Mouse (Mus musculus): ENCODE results near the gene Ppm1j. TPM values are rescaled to one million over a fixed set of nuclear protein-coding genes. Genes with fewer than 3 reads are reported as not detected.
"Not testable (repeated sequence)": the region's sequence is repeated elsewhere in the genome, so short reads cannot be mapped to it uniquely, and the experiment has no call there.

Ppm1j gene
- polyA plus RNA-seq, 1 experiment from 2014 or later: 0.89 TPM

GRCm38 (mm10) chr3:104796430-104797082, 15.7 kb downstream of the Ppm1j start:
- Histone ChIP-seq H3K9ac (ENCODE audit: low read depth, low read length) (no peak overlapping the region), H3K27ac (ENCODE audit: low read depth, low read length) (no peak overlapping the region), H3K4me2 (ENCODE audit: low read length) (no peak overlapping the region), H3K4me1 (ENCODE audit: control insufficient read depth, insufficient read depth, low read depth, low read length) (peaks cover 5% of the 10 kb centered on the region), H3K27me3 (replicated peaks; ENCODE audit: control insufficient read depth, insufficient read depth, low read length) (no peaks in the 10 kb centered on the region), H3K9me3 (ENCODE audit: control insufficient read depth, low read length) (no peaks in the 10 kb centered on the region), H3K36me3 (ENCODE audit: control insufficient read depth, insufficient read depth, low read length) (peaks cover 5% of the 10 kb centered on the region; the same call in 1 of the 2 replicates), H3K4me3 (ENCODE audit: low read length) (no peak overlapping the region)
- 85% methylated on average over 15 of the region's 15 CpGs for WGBS
- ATAC-seq: no peak

- H3K36me3 ChIP-seq (ENCODE audit: control insufficient read depth, insufficient read depth, low read length): peaks cover 5% of the 10 kb centered on the region; the same call in 1 of the 2 replicates
- no peaks in the 10 kb centered on the region; the same call in 1 of the 2 replicates for H3K4me1 ChIP-seq (ENCODE audit: control insufficient read depth, insufficient read depth, low read depth, low read length)
- H3K27me3 ChIP-seq (replicated peaks; ENCODE audit: control insufficient read depth, insufficient read depth, low read length): no peaks in the 10 kb centered on the region
- no peak overlapping the region for H3K9ac ChIP-seq (ENCODE audit: low read depth, low read length)
- no peak overlapping the region for H3K27ac ChIP-seq (ENCODE audit: low read depth, low read length)
- no peaks in the 10 kb centered on the region for H3K9me3 ChIP-seq (ENCODE audit: control insufficient read depth, low read length)
- WGBS: 94% methylated on average over 11 of the region's 11 CpGs
- no peak overlapping the region for H3K4me2 ChIP-seq (ENCODE audit: low read length)
- H3K4me3 ChIP-seq (ENCODE audit: low read length): no peak overlapping the region
- no peak for ATAC-seq
These were observed 19.8 kb downstream of the Ppm1j start for GRCm38 (mm10) chr3:104800681-104801080.

- Histone ChIP-seq H3K36me3 (ENCODE audit: control insufficient read depth, insufficient read depth, low read length) (peaks cover 5% of the 10 kb centered on the region; the same call in 1 of the 2 replicates), H3K4me1 (ENCODE audit: control insufficient read depth, insufficient read depth, low read depth, low read length) (no peaks in the 10 kb centered on the region), H3K27me3 (replicated peaks; ENCODE audit: control insufficient read depth, insufficient read depth, low read length) (no peaks in the 10 kb centered on the region), H3K27ac (ENCODE audit: low read depth, low read length) (no peak overlapping the region), H3K4me2 (ENCODE audit: low read length) (no peak overlapping the region), H3K9me3 (ENCODE audit: control insufficient read depth, low read length) (no peaks in the 10 kb centered on the region), H3K4me3 (ENCODE audit: low read length) (no peak overlapping the region), H3K9ac (ENCODE audit: low read depth, low read length) (no peak overlapping the region)
- ATAC-seq: no peak
- 82% methylated on average over 6 of the region's 6 CpGs for WGBS
These were observed 20.6 kb downstream of the Ppm1j start for GRCm38 (mm10) chr3:104801481-104801880.

GRCm38 (mm10) chr3:104804312-104804711, 23.5 kb downstream of the Ppm1j start:
- H3K4me2 ChIP-seq (ENCODE audit: low read length): no peak overlapping the region
- no peak overlapping the region for H3K9ac ChIP-seq (ENCODE audit: low read depth, low read length)
- no peaks in the 10 kb centered on the region for H3K27me3 ChIP-seq (replicated peaks; ENCODE audit: control insufficient read depth, insufficient read depth, low read length)
- H3K27ac ChIP-seq (ENCODE audit: low read depth, low read length): no peak overlapping the region
- WGBS: 94% methylated on average over 10 of the region's 10 CpGs
- peaks cover 5% of the 10 kb centered on the region; the same call in 1 of the 2 replicates for H3K36me3 ChIP-seq (ENCODE audit: control insufficient read depth, insufficient read depth, low read length)
- no peak overlapping the region for H3K4me3 ChIP-seq (ENCODE audit: low read length)
- no peak for ATAC-seq
- no peaks in the 10 kb centered on the region for H3K4me1 ChIP-seq (ENCODE audit: control insufficient read depth, insufficient read depth, low read depth, low read length)
- H3K9me3 ChIP-seq (ENCODE audit: control insufficient read depth, low read length): no peaks in the 10 kb centered on the region

GRCm38 (mm10) chr3:104805539-104805938, 24.7 kb downstream of the Ppm1j start:
- Histone ChIP-seq H3K36me3 (ENCODE audit: control insufficient read depth, insufficient read depth, low read length) (peaks cover 3% of the 10 kb centered on the region; the same call in 1 of the 2 replicates), H3K9ac (ENCODE audit: low read depth, low read length) (no peak overlapping the region), H3K4me2 (ENCODE audit: low read length) (no peak overlapping the region), H3K27me3 (replicated peaks; ENCODE audit: control insufficient read depth, insufficient read depth, low read length) (no peaks in the 10 kb centered on the region), H3K4me3 (ENCODE audit: low read length) (no peak overlapping the region), H3K27ac (ENCODE audit: low read depth, low read length) (no peak overlapping the region), H3K4me1 (ENCODE audit: control insufficient read depth, insufficient read depth, low read depth, low read length) (no peaks in the 10 kb centered on the region), H3K9me3 (ENCODE audit: control insufficient read depth, low read length) (no peaks in the 10 kb centered on the region)
- WGBS: 82% methylated on average over 9 of the region's 9 CpGs
- ATAC-seq: no peak

GRCm38 (mm10) chr3:104811752-104812151, 30.9 kb downstream of the Ppm1j start:
- no peak for ATAC-seq
- no peak overlapping the region for H3K27ac ChIP-seq (ENCODE audit: low read depth, low read length)
- H3K9me3 ChIP-seq (ENCODE audit: control insufficient read depth, low read length): no peaks in the 10 kb centered on the region
- no peak overlapping the region for H3K4me3 ChIP-seq (ENCODE audit: low read length)
- H3K9ac ChIP-seq (ENCODE audit: low read depth, low read length): no peak overlapping the region
- no peaks in the 10 kb centered on the region for H3K36me3 ChIP-seq (ENCODE audit: control insufficient read depth, insufficient read depth, low read length)
- no peaks in the 10 kb centered on the region for H3K4me1 ChIP-seq (ENCODE audit: control insufficient read depth, insufficient read depth, low read depth, low read length)
- H3K27me3 ChIP-seq (replicated peaks; ENCODE audit: control insufficient read depth, insufficient read depth, low read length): no peaks in the 10 kb centered on the region
- 30% methylated on average over 3 of the region's 3 CpGs for WGBS
- no peak overlapping the region for H3K4me2 ChIP-seq (ENCODE audit: low read length)

- no peaks in the 10 kb centered on the region for H3K9me3 ChIP-seq (ENCODE audit: control insufficient read depth, low read length)
- no peak overlapping the region for H3K4me2 ChIP-seq (ENCODE audit: low read length)
- 85% methylated on average over 4 of the region's 4 CpGs for WGBS
- H3K27me3 ChIP-seq (replicated peaks; ENCODE audit: control insufficient read depth, insufficient read depth, low read length): no peaks in the 10 kb centered on the region
- H3K4me1 ChIP-seq (ENCODE audit: control insufficient read depth, insufficient read depth, low read depth, low read length): peaks cover 3% of the 10 kb centered on the region; the same call in 1 of the 2 replicates
- H3K9ac ChIP-seq (ENCODE audit: low read depth, low read length): no peak overlapping the region
- no peak for ATAC-seq
- H3K27ac ChIP-seq (ENCODE audit: low read depth, low read length): no peak overlapping the region
- no peaks in the 10 kb centered on the region for H3K36me3 ChIP-seq (ENCODE audit: control insufficient read depth, insufficient read depth, low read length)
- no peak overlapping the region for H3K4me3 ChIP-seq (ENCODE audit: low read length)
These were observed 31.4 kb downstream of the Ppm1j start for GRCm38 (mm10) chr3:104812254-104812653.

GRCm38 (mm10) chr3:104813227-104813626, 32.4 kb downstream of the Ppm1j start:
- 90% methylated on average over 7 of the region's 7 CpGs for WGBS

GRCm38 (mm10) chr3:104814746-104815145, 33.9 kb downstream of the Ppm1j start:
- H3K4me3 ChIP-seq (ENCODE audit: low read length): no peak overlapping the region
- no peaks in the 10 kb centered on the region for H3K27me3 ChIP-seq (replicated peaks; ENCODE audit: control insufficient read depth, insufficient read depth, low read length)
- ATAC-seq: no peak
- no peaks in the 10 kb centered on the region for H3K36me3 ChIP-seq (ENCODE audit: control insufficient read depth, insufficient read depth, low read length)
- no peaks in the 10 kb centered on the region for H3K9me3 ChIP-seq (ENCODE audit: control insufficient read depth, low read length)
- 95% methylated on average over 1 of the region's 1 CpGs for WGBS
- H3K4me1 ChIP-seq (ENCODE audit: control insufficient read depth, insufficient read depth, low read depth, low read length): peaks cover 10% of the 10 kb centered on the region
- H3K4me2 ChIP-seq (ENCODE audit: low read length): no peak overlapping the region
- no peak overlapping the region for H3K27ac ChIP-seq (ENCODE audit: low read depth, low read length)
- no peak overlapping the region for H3K9ac ChIP-seq (ENCODE audit: low read depth, low read length)

More at GRCm38 (mm10) chr3:104813227-104813626, 32.4 kb downstream of the Ppm1j start:
- ATAC-seq; H3K4me2 ChIP-seq (ENCODE audit: low read length); H3K36me3 ChIP-seq (ENCODE audit: control insufficient read depth, insufficient read depth, low read length); H3K4me1 ChIP-seq (ENCODE audit: control insufficient read depth, insufficient read depth, low read depth, low read length); H3K9me3 ChIP-seq (ENCODE audit: control insufficient read depth, low read length); H3K27ac ChIP-seq (ENCODE audit: low read depth, low read length); H3K4me3 ChIP-seq (ENCODE audit: low read length); H3K27me3 ChIP-seq (replicated peaks; ENCODE audit: control insufficient read depth, insufficient read depth, low read length); H3K9ac ChIP-seq (ENCODE audit: low read depth, low read length): not testable (repeated sequence)
